Mouse (Mus musculus) layer of hippocampus, adult 18-20 months (tissue): ENCODE measurements around the gene Llph. TPM values are rescaled to one million over a fixed set of nuclear protein-coding genes. Genes with fewer than 3 reads are reported as not detected.

ENCODE experiments used
- DNase-seq, 2 experiments: peaks; one replicate each; pipeline ENCODE4 v3.0.0; 2022; ENCODE audit warnings: low spot score in 2 of 2
- total RNA-seq, 2 experiments: library from RNA; stranded (reverse); gene quantifications; 2 replicates each; pipeline ENCODE4 v1.2.3; 2021

Gene Llph
- total RNA-seq, 2 experiments from 2014 or later: 14.8 to 15.3 TPM

DNA sequence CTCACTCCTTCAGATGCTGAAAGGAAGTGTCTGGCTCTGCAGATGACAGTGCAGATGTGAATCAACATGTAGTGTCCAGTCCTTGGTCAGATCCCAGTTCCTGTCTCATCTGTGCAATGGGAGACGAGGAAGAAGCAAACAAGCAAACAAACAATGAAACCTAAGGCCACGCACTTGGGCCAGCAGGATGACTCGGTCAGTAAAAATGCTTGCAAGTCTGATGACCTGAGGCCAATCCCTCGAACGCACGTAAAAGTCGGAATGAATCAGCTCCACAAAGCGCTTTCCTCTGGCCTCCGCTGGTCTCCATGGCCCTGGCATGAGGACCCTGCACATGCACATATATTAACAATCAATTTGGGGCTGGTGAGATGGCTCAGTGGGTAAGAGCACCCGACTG, 7.9 kb upstream of the Llph start:
- no peak for DNase-seq

DNA sequence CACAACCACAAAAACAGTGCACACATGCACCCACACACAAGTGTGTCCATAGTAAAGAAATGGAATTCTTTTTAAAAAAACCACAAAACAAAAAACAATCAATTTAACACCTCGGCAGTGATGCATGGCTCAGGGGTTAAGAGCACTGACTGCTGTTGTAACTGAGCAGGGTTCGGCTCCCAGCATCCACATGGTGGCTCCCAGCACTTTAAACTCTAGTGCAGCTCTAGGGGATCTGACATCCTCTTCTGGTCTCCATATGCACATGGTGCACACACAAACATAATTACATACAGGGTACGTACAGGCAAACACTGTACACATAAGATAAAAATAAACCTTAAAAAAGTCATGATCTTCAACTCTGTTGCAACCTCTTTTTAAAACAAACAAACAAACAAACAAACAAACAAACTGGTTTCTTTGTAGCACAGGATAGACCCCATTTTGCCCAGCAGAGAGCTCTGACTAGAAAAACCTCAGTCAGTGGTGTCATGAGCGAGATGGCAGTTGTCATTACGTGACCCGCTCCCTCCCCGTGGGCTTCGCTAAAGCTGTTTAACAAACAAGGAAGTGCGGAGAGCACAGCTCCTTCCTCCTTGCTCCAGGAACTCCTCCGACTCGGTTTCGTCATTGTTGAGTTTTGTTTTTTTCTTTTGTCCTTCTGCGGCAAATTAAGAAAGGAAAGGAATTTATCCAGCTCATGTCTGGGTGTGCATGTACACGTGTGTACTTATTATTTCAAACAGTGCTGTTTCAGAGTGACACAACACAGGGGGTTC, 7.1 kb upstream of the Llph start:
- DNase-seq: no peak

DNA sequence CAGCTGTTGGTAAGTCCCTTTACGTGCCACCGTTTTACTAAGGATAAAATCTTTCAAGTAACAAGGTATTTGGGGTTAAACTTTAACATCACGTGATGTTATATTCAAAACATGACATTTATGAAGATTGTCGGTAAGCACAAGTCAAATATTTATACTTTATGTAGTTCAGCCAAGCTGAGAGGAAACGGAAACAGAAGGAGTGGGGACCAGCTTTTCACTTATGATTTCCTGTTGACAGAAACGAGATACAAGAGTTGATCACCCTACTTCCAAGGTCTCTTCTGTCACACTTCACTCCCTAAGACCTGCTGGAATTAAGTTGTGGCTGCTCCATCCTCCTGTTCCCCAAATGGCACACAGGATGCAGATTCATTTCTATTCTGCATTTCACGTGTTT, 6.1 kb upstream of the Llph start:
- DNase-seq: no peak

DNA sequence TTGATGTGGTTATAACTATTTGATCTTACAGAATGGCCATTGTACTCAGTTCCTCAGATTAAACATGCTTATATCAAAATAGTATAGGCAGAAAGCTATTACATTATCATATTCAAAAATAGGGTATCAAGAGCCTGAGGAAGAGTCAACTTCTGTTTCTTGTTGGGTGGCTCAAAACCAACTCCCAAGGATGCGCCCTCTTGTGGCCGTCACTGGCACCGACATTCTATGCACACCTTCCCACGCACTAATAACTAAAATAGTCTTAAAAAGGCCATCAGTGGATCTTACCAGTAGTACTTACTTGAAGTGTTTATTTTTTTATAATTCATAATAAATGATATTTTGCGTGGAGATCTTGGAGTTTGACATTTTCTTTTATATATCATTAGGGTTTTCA, 4.8 kb downstream of the Llph start:
- DNase-seq: peak in 1 of 2 experiments; percentile 54

DNA sequence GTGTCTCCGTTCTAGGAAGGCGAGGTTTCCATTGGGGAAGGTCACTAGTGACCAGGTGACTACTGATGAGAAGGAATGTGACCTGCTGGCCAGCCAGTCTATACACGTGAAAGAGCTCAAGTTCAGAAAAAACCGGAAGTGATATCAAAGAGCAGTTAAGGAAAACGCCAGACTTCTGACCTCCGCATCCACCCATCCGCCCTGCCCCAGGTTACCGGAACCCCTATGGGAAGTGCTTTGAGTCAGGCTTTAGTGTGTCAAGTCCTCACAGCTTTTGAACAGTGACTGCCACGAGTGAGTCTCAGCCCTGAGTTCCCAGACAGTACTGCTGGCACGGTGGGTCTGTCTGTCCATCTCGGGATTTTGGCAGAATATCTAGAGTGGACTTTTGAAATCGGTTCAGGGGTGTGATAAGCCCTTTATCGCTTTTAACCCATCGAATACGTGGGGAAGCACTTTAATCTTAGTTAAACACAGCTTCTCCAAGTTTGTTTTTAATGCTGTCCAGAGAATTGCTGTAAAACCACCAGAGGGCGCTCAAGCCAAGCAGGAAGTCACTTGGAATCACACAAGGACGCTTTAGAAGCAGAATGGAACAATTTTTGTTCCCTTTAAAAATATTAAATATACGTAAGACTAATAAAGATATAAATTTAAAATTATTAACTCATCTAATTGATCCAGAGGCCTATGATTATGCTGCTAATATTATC, 6.9 kb downstream of the Llph start:
- DNase-seq: peak; percentile 19 to 65

DNA sequence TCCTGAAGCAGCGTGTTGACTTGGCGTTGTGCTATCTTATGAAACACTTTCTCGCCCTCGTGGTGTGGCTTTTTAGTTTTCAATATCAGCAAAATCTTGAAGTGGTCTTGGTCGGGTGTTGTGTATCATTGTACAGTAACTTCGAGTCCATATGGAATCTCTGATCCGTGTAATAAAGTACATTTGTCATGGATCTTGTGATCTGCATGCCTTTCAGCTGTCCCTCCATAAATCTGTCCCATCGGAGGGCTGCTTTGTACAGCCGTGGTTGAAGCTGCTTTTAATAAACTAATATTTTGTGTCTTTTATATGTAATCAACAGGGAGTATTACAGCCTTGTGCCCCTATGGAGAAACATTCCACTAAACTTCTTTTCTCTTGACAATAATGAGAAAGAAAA, 10.0 kb downstream of the Llph start:
- no peak for DNase-seq

DNA sequence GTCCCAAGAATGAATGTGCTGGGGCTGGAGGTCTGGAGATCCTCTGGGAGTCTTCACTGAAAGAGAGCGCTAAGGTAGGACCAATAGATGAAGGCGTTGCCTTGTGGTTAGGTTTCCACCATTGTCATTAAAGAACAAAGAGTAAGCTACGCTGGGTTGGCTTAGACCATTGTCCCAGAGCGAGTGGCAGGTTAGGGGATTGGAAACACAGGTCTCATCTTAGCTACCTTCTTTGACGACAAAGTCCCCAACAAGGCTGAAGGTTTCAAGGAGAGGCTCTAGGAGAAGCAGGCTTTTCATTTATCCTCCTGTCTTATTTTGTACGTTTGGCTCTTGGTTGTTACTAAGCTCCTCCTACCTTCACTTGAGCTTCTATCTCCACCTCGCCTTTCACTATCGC, 11.4 kb downstream of the Llph start:
- DNase-seq: no peak

DNA sequence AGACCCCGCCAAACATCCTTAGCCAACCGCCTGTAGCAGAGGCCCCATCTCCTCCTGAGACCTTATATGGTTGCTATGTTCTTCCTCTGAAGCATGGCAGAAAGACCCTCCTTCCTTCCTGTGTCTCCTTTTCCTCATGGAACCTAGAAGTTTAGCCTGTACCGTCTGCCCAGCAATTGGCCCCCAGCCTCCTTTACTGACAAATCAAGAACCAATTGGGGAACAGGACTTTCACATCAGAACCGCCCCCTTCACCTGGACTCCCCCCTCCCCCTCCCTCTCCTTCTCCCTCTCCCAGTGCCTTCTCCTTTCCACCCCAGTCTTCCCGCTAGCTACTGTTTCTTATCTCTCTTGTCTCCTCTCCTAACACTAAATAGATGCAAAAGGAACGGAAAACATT, 12.6 kb downstream of the Llph start:
- no peak for DNase-seq

DNA sequence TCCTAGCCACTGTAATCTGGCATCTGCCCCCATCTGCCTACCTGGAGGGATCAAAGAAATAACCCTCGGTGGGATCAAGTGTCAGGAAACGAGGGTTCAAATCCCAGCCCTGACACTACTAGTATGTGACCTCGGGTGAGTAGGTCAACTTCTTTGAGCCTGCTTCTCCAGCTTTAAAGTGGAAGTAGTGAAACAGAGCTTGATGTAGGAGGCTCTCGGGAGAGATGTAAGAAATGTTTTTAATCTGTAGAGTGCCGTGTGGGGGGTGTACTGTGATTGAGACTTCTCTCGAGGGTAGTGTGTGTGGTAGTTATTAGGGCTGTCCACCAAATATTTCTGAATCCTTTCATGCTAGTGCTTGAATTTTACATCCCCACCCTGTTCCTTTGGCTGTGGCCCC, 15.6 kb downstream of the Llph start:
- no peak for DNase-seq

DNA sequence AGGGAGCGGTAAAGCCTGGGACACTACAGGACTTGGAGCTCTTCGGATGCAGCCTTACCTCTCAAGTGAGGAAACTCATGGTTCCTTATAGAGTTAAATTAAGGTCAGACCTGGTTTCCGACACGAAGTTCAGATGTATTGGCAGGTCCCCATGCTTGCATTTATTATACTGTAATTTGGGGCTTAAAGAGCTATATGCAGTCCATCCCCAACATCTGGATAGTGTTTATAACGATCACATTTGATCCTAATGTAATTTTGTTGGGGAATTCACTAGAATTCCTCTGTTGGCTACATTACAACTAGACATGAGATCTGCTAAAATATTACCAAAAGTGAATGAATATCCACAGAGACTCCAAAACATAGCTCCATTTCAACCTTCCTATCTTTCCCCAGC, 18.8 kb downstream of the Llph start:
- DNase-seq: no peak

DNA sequence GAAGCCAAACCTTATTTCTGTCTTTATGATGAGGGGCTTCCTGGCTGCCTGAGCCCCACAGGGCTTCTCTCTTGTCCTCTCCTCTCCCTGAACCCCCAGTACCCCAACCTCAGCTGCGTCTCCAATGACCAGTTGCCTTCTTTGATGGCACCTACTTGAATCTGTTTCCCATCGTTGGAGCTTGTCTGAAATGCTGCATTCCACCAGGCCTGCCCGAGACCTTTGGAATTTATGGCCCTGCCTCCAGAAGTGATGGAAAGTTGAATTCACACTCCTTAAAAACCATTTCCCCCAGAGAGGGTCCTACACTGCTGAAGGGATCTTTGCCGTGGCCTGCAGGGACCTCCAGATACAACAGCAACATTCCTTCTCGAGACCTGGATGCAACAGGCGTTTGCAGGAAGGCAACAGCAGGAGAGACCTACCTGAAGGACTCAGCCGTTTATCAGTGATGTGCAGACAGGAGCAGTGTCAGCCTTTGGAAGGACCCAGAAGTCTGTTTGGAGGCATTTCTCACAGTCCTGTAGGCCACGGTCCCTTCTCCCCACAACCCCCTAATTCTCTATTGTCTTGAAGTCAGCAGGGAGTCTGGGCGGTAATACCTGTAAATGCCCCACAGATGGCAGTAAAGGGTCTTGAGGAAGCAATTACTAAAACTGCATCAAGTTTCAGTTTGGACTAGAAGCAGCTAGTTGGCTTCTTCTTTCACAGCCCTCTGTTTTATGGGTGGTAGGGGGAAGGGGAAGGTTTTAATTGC, 20.3 kb downstream of the Llph start:
- DNase-seq: peak in 1 of 2 experiments; percentile 52

DNA sequence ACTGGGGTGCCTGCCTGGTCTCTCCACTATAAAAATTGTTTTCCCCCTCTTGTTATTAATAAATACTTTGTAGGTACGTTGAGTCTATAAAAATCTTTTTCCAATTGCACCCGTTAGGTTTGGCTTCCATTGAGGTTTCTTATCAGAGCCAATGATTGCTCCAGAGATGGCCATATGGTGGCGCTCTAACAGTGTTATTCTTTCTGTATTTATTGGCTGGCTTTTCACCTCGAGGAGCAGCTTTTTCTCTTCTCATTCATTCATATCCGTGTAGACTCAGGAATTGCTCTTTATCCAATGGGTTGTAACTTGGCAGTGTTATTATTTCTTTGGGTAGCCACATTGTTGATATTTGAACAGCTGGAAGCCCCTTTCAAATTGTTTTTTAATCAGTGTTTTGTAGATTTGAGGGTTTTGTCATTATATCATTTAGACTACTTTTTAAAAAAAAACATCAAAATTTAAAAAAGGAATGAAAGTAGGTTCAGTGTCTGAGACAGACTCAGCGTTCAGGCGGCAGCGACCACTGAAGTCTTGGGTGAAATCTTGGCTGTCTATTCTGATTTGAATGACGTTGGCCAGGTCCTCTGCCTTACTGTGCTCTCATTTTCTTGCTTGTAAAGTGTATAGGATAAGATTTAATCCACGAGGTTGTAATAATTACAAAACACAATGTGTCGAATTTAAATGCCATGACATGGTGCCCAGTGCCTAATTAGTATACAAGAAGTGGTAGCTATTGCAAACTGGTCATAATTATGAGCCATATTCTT, 24.2 kb downstream of the Llph start:
- DNase-seq: no peak

DNA sequence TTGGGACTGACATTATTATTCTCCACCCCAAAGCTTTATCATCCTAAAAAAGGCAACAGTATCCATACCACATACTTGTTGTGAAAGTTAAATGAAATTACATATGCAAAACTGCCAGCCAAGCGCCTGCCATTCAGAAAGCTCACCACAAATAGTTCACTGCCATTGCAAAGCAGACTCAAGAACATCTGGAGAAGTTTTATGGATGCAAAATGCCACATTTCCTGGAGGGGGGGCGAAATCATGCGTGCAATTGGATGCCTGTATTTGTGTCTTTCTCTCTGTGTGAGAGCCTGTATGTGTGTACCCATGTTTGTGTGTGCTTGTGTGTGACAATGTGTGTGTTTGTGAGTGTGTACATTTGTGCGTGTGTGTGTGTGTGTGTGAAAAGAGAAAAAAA, 24.9 kb downstream of the Llph start:
- no peak for DNase-seq

DNA sequence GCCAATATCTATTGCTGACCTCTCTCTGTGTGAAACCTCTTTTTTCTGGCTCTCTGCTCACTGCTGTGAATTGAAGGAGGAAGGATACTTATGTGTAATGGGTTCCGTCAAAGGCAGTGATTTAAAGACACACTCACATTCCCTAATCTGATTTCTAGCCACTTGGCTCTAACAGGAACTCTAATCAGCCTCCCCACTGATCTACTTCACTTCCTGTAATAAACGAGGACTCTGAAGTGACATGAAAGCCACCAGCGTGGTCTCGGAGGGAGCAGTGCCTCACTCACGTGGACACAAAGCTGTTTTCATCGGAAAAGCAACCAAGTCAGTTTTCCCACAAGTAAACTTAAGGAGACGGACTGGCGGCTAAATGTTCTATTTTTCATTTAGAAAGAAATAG, 25.9 kb downstream of the Llph start:
- no peak for DNase-seq

DNA sequence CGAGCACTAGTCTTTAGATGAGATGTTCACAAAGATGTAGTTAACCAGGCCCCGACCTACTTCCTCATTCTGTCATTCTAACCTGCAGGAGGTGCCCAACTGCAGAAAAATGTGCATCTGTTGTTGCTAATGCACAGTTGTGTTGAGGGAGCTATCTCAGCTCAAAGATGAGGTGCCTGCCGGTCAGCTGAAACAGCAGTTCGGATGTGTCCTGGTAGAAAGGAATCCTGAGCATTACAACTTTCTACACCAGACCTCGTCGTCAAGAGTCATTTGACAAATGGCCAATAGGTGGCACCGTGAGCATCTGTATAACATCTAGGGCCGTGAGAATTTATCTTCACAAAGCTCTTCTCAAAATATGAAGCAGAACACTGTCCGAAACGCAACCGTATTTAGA, 30.4 kb downstream of the Llph start:
- peak in 1 of 2 experiments; percentile 62 for DNase-seq

DNA sequence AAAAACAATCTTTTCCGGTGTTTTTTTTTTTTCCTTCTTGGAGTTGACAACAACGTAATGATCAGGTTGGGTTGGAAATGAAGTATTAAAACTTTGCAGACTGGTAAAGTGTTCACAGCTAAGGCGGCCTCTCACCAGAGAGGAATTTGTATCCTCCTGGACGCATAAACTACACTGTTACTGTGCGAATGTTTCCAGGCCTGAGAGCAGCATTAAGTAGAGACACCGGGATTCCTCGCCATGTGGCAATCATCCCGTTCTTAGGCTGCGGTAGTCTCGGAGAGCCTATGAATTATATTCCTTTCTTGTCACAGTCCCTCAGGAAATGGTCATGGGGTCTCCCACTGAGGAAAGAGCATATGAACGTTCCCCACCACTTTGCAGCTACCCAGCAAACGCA, 40.9 kb downstream of the Llph start:
- DNase-seq: no peak

DNA sequence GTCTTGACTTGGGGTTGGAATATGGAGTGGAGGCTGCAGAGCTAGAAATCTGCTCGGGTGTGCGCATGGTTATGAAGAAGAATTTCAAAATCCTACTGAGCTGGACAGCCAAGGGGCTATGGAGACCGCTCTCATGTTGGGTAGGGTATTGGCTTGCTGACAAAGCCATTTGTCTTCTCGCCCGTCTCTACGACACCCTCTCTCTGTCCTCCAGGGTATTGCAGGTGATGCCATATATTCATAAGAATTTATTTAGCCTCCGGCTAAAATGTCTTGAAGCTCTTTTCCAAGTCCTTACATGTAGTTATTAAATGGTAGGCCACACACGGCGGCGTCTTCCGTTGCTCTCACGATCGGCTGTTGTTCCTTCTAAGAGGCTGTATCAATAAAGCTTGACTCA, 43.1 kb downstream of the Llph start:
- no peak for DNase-seq

DNA sequence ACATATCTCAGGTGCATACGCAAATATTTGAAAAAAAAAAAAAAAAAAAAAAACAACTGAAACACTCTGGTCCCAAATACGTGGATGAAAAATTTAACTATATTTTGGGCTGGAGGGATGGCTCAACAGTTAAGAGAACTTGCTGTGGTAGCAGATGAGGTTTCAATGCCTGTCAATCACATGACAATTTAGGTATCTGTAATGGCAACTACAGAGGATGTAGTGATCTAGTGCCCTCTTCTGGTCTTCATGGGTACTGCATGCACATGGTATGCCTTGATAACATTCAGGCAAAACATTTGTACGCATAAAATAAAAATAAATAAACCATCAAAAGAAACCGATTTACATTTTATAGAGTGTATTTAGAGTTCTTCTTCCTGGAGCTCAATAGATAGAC, 43.9 kb downstream of the Llph start:
- peak in 1 of 2 experiments; percentile 58 for DNase-seq

DNA sequence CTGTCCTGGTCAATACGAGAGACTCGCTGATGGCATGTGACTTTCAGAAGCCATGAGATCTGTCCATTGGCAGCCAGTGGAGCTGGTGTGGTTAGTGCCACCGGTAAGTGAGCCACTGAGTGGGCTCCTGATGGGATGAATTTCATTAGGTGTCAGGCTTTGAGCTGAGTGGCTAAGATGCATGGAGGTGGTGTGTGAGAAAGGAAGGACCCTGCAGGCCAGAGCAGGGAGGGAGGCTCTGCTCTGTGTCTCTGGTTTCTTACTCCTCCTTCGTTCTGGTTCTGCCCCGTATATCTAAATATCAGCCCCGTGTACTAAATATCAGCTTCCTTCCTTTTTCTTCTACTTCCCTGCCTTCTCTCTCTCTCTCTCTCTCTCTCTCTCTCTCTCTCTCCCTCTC, 44.4 kb downstream of the Llph start:
- DNase-seq: no peak

DNA sequence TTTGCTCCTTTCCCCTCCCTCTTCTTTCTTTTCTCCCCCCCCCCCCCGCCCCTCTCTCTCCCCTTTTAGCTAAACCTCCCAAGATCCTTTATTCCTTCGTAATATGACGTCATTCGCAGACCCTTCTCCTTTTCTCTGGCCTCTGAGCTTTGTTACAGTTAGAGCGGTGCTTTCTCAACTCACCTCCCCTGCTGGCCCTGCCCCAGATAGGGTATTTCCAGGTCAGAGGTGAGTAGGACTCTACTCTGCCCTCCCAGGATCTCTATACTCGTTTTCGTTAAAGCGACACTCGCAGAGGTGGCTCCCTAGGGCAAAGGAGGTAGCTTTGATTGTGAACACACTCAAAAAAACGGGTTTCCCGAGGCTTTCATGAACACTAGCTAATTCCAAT, 45.0 kb downstream of the Llph start:
- no peak for DNase-seq

DNA sequence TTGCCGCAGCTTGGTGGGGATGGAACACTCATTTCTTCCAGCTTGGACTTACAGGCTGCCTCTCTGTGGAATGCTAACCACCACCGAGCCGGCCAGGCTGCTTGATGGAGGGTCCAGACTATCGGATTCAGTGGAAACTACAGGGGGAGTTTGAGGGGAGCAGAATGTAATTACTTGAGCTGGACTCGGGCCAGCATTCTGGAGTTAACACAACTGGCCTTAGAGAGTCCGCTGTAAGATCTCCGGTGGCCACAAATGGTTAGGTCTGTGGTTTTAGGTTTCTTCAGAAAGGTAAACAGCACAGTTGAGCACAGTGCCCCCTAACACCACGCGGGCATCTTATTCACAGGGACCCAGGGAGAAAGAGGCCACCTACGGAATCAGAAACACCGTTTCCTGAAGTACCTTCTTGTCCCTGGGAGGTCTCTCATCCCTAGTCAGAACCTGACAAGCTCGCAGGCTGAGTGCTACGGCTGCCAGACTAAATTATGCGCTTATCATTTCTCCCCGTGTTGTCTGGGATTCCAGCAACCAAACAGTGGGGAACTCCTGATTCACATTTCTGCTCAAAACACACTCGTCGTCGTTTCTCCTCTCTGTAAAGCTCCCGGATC, 45.5 kb downstream of the Llph start:
- DNase-seq: no peak
